Mouse (Mus musculus) brain, adult 10 weeks (tissue): ENCODE results near the gene Catsperg1. TPM values are rescaled to one million over a fixed set of nuclear protein-coding genes. Genes with fewer than 3 reads are reported as not detected.

ENCODE experiments used
- polyA plus RNA-seq: library from polyadenylated mRNA; stranded (reverse); fragments of 350-450 nt; fragmentation: Illumina TruSeq; extraction: RNeasy Lipid Tissue Mini Kit (QIAGEN cat#74804); gene quantifications from one replicate; pipeline ENCODE4 v1.2.3, GENCODE M21; 2015; ENCODE audit warnings: low read depth, low replicate concordance

Gene Catsperg1
- polyA plus RNA-seq, result 0.97 TPM

DNA sequence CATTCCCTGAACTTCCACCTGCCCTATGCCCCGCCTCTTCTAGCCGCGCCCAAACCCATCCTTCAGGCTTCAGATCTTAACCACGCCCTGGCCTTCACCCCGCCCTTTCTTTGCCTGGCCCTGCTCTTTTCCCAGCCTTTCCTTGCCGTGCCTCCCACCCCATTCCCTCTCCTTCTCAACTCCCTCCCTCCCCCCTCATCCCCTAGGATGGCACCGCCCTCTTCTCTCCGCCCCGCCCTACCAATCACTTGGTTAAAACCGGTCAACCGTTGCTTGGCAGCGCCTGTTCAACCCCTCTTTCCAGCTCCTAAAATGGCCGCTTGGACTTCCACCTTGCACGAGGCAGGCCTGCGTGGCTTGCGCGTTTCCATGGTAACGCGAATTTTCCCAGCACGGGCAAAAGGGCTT lies at the start of gene Catsperg1:
Gene Catsperg1, minus strand, starts transcription at position 361 of the 408 bp plus-strand sequence.

GRCm38 (mm10) chr7:29248261-29248841 lies 34.5 kb upstream of the Catsperg1 start, which contains the start of gene 2200002D01Rik:
Gene 2200002D01Rik, minus strand, starts transcription at chr7:29248466.

GRCm38 (mm10) chr7:29238019-29238967 lies 24.5 kb upstream of the Catsperg1 start, which contains the start of gene Yif1b:
Gene Yif1b, plus strand, starts transcription at chr7:29238329.

DNA sequence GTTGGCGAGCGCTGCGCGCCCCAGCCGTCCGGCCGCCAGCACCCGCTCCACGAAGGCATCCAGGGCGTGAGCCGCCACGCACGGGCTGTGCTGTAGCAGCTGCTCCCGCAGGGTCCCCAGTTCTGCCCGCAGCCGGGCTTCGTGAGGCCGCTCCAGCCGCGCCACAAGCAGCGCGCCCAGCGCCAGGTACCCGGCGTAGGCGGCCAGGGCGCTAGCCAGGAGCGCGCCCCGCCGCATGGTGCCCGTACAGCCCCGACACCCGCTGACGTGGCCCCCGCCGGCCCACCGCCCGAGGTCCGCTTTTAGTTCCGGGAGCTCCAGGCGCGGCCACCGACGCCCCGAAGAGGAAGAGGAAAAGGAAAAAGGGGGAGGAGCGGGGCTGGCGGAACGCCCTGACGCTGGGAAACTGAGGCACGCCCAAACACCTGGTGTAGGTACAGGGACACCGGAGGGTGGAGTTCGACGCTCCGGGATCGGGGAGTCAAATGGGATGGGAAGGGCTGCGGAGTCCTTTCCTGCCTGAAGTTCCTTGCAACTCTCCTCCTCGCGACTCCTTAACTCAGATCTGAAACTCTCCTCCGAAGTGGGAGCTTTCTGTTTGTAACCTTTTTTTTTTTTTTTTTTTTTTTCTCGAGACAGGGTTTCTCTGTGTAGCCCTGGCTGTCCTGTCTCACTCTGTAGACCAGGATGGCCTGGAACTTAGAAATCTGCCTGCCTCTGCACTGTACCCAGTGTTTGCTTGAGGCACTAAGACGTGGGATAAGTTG lies 18.6 kb upstream of the Catsperg1 start, which contains the start of gene Kcnk6:
Gene Kcnk6, minus strand, starts transcription at position 269 of the 767 bp plus-strand sequence.

GRCm38 (mm10) chr7:29180077-29180853 lies 33.6 kb downstream of the Catsperg1 start, which contains the start of gene Psmd8:
Gene Psmd8, minus strand, starts transcription at chr7:29180701.

GRCm38 (mm10) chr7:29170066-29170754 lies 43.6 kb downstream of the Catsperg1 start, which contains the start of the genes Ggn and Spred3:
Gene Ggn, plus strand, starts transcription at chr7:29170210.
Gene Spred3, minus strand, starts transcription at chr7:29170411.

GRCm38 (mm10) chr7:29155838-29156782 lies 57.7 kb downstream of the Catsperg1 start, which contains the start of gene Fam98c:
Gene Fam98c, minus strand, starts transcription at chr7:29156234.

GRCm38 (mm10) chr7:29134693-29135386 lies 79.0 kb downstream of the Catsperg1 start, which contains the start of gene Rasgrp4:
Gene Rasgrp4, plus strand, starts transcription at chr7:29134851.

Other genes starting within 250 kb of the Catsperg1 start
- 330 TPM for gene Eif3k, start 232.2 kb downstream of the Catsperg1 start, polyA plus RNA-seq
- 1.8 TPM for gene Map4k1, start 232.0 kb downstream of the Catsperg1 start, polyA plus RNA-seq
- 4.4 TPM for gene Ryr1, start 88.9 kb downstream of the Catsperg1 start, polyA plus RNA-seq
- gene Rasgrp4, start 79.2 kb downstream of the Catsperg1 start, polyA plus RNA-seq, result 0.70 TPM
- gene Fam98c, start 57.8 kb downstream of the Catsperg1 start, polyA plus RNA-seq, result 41.6 TPM
- gene Ggn, start 43.8 kb downstream of the Catsperg1 start, polyA plus RNA-seq, result 0.79 TPM
- 36.0 TPM for gene Spred3, start 43.6 kb downstream of the Catsperg1 start, polyA plus RNA-seq
- gene Psmd8, start 33.3 kb downstream of the Catsperg1 start, polyA plus RNA-seq, result 190 TPM
- gene Kcnk6, start 18.5 kb upstream of the Catsperg1 start, polyA plus RNA-seq, result 2.0 TPM
- 63.2 TPM for gene Yif1b, start 24.3 kb upstream of the Catsperg1 start, polyA plus RNA-seq
- gene 2200002D01Rik, start 34.4 kb upstream of the Catsperg1 start, polyA plus RNA-seq, result not detected
- 24.8 TPM for gene Spint2, start 67.9 kb upstream of the Catsperg1 start, polyA plus RNA-seq
- 35.7 TPM for gene Ppp1r14a, start 75.3 kb upstream of the Catsperg1 start, polyA plus RNA-seq
- gene Dpf1, start 89.9 kb upstream of the Catsperg1 start, polyA plus RNA-seq, result 69.6 TPM